Mouse (Mus musculus) CD4-positive helper T cell, adult 2 months (primary cell): ENCODE results near the gene Rnpepl1.
"Not testable (repeated sequence)": the region's sequence is repeated elsewhere in the genome, so short reads cannot be mapped to it uniquely, and the experiment has no call there.

Experiments used
- DNase-seq: peaks from one replicate; pipeline ENCODE4 v3.0.0-alpha.2; 2012; ENCODE audit warnings: low read depth, missing footprints, low spot score

The Rnpepl1 gene

DNA sequence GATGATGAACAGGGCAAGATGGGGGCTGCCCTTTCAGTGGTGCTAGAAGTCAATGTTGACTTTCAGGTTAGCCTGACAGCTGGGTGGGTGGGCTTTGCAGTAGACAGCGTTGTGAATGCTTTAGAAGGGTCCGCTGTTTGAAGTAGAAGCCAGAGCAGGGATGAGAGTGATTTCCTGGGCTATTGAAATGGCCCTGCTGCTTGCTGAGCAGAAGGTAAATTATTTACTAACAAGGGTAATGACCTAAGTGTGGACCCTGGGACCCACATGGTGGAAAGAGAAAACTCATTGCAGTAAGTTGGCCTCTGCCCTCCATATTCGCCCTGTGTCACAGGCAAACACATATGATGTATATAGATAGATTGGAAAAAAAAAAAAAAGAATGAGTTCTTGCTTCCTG is 25.9 kb downstream of the Rnpepl1 start:
- DNase-seq = no peak

DNA sequence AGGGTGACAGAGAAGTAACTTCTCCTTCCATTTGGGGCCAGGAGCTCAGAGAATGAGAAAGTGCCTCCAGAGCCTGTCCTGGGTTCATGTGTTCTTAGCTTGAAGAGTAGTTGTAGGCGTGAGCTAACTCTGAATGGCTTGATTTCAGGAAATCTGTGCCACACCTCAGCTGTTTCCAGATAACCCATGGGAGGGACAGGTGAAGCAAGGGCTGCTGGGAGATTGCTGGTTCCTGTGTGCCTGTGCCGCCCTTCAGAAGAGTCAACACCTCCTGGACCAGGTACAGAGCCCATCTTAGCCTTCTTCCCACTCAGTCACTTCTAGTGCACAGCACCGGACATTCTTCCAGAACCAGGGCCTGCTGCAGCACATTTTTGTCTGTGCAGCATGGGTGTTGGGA is 27.2 kb downstream of the Rnpepl1 start:
- DNase-seq = no peak

DNA sequence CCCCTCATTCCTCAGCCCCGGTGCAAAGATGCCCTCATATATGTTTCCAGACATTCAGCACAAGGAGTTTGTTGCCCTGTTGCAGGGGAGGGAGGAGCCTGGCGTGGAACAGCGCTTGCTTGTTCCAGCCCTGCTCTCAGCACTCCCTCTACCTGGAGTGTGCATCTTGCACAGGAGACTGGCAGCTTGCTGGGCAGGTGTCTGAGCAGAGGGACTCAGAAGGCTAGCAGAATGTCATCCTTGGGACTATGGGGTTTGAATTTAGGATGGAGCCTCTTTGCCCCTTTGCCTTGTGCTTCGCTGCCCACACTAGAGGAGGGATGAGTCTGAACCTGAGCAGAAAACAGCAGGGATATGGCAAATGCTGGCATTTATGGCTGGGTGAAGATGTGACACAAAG is 29.2 kb downstream of the Rnpepl1 start:
- DNase-seq = no peak

DNA sequence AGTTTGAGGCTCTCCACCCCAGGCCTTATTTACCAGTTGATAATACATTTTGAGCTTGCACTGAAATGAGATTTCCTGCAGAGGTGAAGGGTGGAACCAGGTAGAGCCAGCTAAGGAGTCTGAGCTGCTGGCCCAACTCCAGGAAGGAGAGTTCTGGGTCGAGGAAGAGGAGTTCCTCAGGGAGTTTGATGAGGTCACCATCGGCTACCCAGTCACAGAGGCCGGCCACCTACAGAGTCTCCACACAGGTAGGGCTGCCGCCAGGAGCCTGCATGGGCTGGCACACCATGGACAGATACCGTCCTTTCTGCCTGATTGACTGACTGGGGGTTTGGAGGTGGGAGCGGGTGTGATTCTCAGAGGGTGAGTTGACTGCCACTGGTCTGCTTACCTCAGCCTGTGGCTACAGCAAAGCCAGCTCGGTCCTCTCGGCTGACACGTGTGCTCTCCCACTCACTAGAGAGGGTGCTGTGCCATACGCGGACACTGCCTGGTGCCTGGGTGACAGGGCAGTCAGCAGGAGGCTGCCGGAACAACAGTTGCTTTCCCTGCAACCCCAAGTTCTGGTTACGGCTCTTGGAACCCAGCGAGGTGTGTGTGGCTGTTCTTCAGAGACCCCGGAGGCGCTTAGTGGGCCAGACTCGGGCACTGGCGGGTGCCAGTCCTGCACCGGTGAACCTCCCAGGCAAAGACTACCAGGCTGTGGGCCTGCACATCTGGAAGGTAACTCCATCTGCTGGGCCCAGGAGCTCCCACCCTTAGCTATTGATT is 32.8 kb downstream of the Rnpepl1 start:
- DNase-seq = no peak

DNA sequence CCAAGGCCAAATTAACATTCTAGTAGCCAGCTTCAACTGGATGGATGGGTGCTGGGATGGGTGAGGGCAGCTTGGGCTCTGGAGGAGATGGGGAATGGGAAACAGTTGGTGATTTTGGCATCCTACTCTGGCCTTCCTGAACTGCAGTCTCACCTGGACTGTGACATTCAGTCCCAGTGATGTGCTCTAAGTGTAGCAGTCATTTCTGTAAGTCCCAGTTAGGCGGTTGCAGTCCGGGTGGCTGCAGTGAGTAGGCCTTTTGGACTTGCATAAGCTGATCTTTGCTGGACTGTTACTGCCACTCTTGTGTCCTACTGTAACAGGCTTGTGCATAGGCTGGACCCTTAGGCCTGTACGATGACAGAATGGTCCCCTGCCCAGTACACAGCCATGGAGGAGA is 37.4 kb downstream of the Rnpepl1 start:
- DNase-seq = no peak

DNA sequence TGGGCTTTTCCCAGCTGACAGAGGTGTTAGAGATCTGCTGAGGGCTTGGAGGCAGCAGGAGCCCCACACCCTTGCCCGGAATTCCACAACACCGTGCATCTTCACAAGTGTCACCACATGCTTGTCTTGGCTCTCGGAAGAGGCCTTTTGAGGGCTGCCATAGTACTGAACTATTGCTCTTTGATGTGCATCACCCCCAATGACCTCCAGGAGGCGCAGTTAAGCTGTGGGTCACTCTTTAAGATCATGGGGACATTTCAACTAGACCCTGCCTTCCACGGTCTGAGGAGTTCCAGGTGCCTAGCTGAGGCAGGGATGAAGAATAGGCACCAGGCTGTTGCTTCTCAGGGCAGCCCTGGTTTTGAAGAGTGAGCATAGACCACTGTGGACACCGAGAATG is 38.8 kb downstream of the Rnpepl1 start:
- DNase-seq = no peak

DNA sequence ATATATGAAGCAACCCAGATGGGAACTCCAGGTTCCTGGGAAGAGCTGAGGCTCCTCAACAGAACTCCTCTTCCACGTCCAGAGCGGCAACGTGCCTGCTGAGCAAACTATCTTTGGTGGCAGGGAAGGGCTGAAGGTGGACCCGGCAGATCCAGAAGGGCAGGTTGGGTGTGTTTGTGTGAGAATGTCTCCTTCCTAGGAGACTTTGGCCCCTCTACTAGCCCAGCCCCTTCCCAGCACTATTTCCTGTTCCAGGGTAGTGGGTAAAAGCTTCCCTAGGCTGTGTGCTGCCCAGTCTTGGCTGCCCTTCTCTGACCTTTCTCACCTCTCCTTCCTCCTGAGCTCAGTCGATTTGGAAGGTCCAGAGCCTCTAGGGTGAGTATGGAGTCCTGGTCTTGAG is 40.0 kb downstream of the Rnpepl1 start, which contains the start of gene Gpr35:
Gene Gpr35, plus strand, starts transcription at position 259 of the 400 bp plus-strand sequence.
- no peak for DNase-seq

DNA sequence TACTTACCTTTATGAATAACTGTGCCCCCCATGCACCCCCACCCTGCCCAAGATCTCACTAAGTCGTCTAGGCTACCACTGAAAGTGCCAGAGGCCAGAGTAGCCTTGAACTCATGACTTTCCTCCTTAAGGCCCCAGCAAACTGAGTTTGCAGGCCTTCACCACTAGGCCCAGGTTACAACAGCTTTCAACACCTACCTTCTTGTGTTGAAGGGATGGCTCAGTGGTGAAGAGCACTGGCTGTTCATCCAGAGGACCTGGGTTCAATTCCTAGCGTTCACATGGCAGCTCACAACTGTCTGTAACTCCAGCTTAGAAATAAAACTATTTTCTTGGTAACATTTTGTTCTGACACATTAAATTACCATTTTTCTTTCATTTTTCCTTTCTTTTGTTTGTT is 43.1 kb downstream of the Rnpepl1 start:
- no peak for DNase-seq

DNA sequence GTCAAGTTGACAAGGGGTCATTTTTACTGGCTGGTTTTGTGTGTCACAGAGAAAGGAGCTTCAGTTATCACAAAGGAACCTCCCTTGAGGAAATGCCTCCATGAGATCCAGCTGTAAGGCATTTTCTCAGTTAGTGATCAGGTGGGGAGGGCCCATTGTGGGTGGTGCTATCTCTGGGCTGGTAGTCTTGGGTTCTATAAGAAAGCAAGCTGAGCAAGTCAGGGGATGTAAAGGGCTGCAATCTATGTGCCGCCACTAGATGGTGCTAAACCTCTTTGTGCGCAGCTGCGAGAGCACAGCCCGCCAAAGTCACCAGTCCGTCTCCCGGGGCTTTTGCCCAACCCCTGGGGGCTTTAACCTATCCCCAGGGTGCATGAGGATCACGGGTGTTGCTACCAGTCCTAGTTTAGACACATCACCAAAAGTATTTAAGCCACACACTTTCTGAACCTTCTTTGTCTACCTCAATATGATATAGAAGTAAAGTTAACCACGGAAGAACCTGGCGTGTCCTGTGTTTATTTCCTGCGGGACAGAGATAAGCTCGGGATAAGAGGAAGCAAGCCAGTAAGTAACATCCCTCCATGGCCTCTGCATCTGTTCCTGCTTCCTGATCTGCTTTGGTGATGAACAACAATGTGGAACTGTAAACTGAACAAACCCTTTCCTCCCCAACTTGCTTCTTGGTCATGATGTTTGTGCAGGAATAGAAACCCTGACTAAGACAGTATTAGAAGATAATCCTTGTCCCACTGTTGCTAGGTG is 46.2 kb downstream of the Rnpepl1 start:
- DNase-seq = not testable (repeated sequence)

DNA sequence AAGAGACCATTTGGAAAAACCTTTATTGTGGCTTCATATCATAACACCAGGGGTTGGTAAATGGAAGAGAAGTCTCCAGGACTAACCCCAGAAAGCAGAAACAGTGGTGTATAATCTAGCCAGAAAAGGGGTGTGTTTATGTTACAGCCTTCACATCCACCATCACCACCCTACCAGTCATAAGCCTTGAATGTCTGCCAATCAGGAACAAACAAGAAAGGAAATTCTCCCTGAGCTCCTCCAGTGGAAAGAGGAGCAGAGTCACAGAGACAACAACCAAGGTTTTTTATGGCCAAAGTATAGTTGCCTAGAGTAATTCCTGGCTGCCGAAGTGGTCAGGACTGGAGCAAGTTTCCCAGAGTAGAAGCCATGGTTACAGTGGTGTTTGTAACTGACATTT is 48.4 kb downstream of the Rnpepl1 start:
- DNase-seq = no peak

DNA sequence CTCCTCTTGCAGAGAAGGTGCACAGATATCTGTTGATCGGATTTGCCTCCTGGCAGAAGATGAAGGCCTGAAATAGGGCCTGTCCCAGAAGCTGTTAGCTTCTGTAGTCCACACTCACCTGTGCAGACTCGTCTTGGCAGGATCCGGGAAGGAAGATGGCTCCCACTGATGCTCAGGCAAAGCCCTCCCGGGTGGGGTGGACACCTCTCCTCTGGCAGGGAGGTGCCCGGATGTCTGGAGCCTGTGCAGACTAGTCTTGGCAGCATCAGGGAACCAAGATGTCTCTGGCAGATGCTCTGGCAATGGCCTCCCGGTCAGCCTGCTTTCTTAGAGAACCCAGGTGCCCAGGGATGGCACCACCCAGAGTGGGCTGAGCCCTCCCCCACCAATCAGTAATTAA is 60.2 kb downstream of the Rnpepl1 start:
- DNase-seq = not testable (repeated sequence)

DNA sequence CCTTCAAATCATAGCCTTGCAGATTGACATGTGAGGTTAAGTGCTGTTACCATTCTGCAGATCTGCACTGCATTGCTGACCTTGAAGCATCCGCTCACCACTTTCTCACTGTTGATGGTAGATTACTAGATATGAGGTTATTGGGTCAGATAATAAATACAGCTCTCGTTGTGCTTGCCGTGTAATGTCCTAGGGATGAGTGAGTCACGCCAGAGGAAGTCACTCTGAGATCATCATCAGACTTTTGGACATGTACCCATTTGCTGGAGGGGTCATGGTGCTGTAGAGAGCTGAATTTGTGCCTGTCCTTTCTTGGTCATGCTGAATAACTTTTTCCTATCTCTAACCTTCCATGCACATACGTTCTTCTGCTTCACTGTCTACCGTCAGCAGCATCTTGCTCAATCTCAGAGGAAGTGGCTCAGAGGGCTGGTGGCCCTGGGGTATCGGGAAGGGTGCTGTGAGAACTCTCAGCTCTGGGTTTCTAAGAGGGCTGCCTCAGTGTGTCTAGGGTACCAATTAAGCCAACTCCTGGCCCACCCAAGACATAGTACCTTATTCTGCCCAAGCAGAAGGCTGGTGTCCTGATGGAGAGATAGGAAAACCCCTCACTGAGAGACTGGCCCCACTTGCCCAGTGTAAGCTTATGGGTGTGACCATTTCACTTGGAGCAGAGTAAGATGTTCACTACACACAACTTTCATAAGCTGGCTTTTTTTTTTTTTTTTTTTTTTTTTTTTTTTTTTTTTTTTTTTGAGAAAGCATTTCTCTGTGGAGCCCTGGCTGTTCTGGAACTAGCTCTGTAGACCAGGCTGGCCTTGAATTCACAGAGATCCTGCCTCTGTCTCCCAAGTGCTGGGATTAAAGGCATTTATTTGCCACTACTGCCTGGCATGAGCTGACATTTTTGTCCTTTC is 61.6 kb downstream of the Rnpepl1 start:
- no peak for DNase-seq

DNA sequence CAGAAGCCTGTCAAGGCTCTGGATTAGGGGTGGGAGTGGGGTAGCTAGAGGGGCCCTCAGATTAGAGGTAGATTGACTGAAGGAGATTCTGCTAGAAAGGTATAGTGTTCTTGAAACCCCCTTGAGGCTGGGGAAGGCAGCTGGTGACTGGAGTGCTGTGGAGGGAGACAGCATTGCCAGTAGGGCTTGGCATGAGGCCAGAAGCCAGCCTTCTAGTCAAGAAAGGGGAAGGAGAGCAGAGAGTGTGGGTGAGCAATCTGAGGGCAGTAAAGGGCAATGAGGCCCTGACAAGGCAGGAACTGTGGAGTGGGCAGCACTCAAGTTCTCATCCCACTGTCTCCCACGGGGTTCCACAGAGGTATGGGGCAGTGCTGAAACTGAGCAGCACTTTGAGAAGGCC is 62.3 kb downstream of the Rnpepl1 start:
- no peak for DNase-seq
